Mouse (Mus musculus): Measurements from ENCODE around the gene Chrna3. TPM values are rescaled to one million over a fixed set of nuclear protein-coding genes. Genes with fewer than 3 reads are reported as not detected.

The Chrna3 gene
- total and polyA plus RNA-seq, 3 experiments: not detected

DNA sequence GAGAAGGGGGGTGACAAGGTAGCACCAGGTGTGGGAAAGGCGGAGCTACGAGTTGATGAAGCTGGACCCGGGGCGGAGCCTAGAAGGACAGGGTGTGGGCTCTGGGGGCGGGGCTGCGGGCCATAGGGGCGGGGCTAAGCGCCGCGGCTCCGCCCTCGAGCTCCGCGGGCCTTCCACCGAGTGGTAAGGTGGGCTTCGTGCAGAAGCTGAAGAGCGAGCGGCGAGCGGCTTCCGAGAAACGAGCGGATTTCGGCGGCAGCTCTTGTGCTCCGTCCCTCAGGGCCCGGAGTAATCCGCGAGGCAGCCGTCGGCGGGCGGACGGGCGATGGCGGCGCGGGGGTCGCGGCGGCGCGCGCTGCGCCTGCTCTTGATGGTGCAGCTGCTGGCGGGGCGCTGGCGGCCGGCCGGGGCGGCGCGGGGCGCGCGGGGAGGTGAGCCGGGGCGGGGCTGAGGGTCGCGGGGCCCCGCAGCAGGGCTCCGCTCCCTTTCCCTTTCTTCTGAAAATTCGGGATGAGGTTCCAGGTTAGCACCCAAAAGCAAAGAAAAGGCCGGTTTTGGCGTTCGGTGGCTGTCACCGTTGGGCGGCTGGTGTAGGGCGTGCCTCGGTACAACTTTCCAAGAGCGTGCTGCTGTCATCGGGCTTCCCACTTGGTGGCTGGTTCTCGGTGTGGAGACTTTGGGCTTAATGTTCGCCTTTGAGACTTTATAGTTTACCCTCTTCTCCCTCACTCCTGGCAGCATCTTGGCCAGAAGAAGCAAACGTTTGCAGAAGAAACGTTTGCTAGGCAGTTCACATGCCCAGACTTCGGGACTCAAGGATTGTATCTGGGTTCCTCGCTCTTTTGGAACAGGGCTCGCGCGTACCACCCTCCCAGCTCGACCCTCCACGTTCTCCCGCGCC is 44.8 kb downstream of the Chrna3 start:
- no peak for DNase-seq (ENCODE audit: low read depth, low spot score)
- Histone ChIP-seq H3K79me2 (ENCODE audit: control insufficient read depth, insufficient read depth, low read length, poor library complexity) (no peaks in the 10 kb centered on the region), H3K27ac (ENCODE audit: control insufficient read depth, low read depth, low read length) (no peak overlapping the region), H3K4me3 (ENCODE audit: control insufficient read depth in 1 of 2, insufficient read depth in 1 of 2, low read depth in 2 of 2, low read length in 2 of 2) (no peak overlapping the region), H3K4me1 (ENCODE audit: control insufficient read depth in 1 of 2, insufficient read depth in 2 of 2, low read length in 2 of 2) (no peaks in the 10 kb centered on the region), H3K36me3 (ENCODE audit: control insufficient read depth in 1 of 2, insufficient read depth in 2 of 2, low read length in 2 of 2) (no peaks in the 10 kb centered on the region), H3K27me3 (ENCODE audit: control insufficient read depth in 1 of 2, insufficient read depth in 2 of 2, low read length in 2 of 2) (peaks cover 6 to 7% of the 10 kb centered on the region in 2 experiments), H3K9ac (ENCODE audit: control insufficient read depth, low read depth, low read length, poor library complexity, severe bottlenecking) (no peak overlapping the region), H3K9me3 (replicated peaks; ENCODE audit: insufficient read depth, low read length) (no peaks in the 10 kb centered on the region)
- no peak for TF ChIP-seq EP300 (IDR thresholded peaks at IDR 0.05; ENCODE audit: low read depth in 1 of 2, low read length in 2 of 2)
- TF ChIP-seq SIN3A (IDR thresholded peaks at IDR 0.05; ENCODE audit: low read length): no peak
- TF ChIP-seq MYC (IDR thresholded peaks at IDR 0.05; ENCODE audit: low read depth, low read length): no peak
- no peak for TF ChIP-seq TAL1 (IDR thresholded peaks at IDR 0.05; ENCODE audit: low read length)
- no peak for TF ChIP-seq GATA1 (IDR thresholded peaks at IDR 0.05; ENCODE audit: low read depth, low read length)
- TF ChIP-seq MAX (IDR thresholded peaks at IDR 0.05; ENCODE audit: low read length): no peak
- no peak for TF ChIP-seq MYB (IDR thresholded peaks at IDR 0.05; ENCODE audit: low read depth, low read length)
- no peak for TF ChIP-seq ZKSCAN1 (IDR thresholded peaks at IDR 0.05; ENCODE audit: low read depth, low read length)
- TF ChIP-seq CHD2 (IDR thresholded peaks at IDR 0.05; ENCODE audit: low read length): no peak
- no peak for TF ChIP-seq BHLHE40 (IDR thresholded peaks at IDR 0.05; ENCODE audit: borderline replicate concordance, low read depth, low read length)
- TF ChIP-seq UBTF (IDR thresholded peaks at IDR 0.05; ENCODE audit: borderline replicate concordance, insufficient read depth, low read depth, low read length): no peak
- TF ChIP-seq ZNF384 (IDR thresholded peaks at IDR 0.05; ENCODE audit: low read depth, low read length): no peak

DNA sequence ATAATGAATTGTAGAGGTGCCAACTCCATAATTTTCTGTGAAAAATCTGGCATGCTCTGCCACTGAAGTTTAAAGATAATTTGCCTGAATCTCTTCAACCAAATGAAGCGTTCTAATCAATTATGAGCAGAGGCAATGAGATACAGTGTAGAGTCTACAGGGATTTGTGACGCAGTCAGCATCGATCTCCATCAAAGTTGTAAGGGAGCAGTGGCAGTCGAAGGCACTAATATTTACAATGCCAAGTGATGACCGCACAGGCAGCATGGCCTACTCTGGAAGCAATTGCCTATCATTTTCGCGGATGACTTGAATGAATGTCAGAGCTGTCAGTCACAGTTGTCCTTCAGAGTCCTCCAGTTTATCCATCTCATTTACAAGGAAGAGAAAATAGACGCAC is 45.7 kb downstream of the Chrna3 start, which contains the start of gene Chrna5:
TSS of gene Chrna5 (plus strand) at position 207 of the 400 bp plus-strand sequence.
- Histone ChIP-seq H3K27ac (ENCODE audit: control insufficient read depth, low read depth, low read length) (no peak within 1 kb of the TSS), H3K9me3 (replicated peaks; ENCODE audit: insufficient read depth, low read length) (no peaks in the 10 kb centered on the region), H3K27me3 (ENCODE audit: control insufficient read depth in 1 of 2, insufficient read depth in 2 of 2, low read length in 2 of 2) (peaks cover 6 to 8% of the 10 kb centered on the region in 2 experiments), H3K36me3 (ENCODE audit: control insufficient read depth in 1 of 2, insufficient read depth in 2 of 2, low read length in 2 of 2) (no peaks in the 10 kb centered on the region), H3K4me3 (ENCODE audit: control insufficient read depth in 1 of 2, insufficient read depth in 1 of 2, low read depth in 2 of 2, low read length in 2 of 2) (no peak within 1 kb of the TSS), H3K9ac (ENCODE audit: control insufficient read depth, low read depth, low read length, poor library complexity, severe bottlenecking) (no peak within 1 kb of the TSS), H3K79me2 (ENCODE audit: control insufficient read depth, insufficient read depth, low read length, poor library complexity) (no peaks in the 10 kb centered on the region), H3K4me1 (ENCODE audit: control insufficient read depth in 1 of 2, insufficient read depth in 2 of 2, low read length in 2 of 2) (no peaks in the 10 kb centered on the region)
- no peak for TF ChIP-seq ZKSCAN1 (IDR thresholded peaks at IDR 0.05; ENCODE audit: low read depth, low read length)
- no peak for TF ChIP-seq MXI1 (IDR thresholded peaks at IDR 0.05; ENCODE audit: low read depth, low read length)
- TF ChIP-seq GABPA (IDR thresholded peaks at IDR 0.05; ENCODE audit: low read depth, low read length): no peak
- no peak for TF ChIP-seq MYC (IDR thresholded peaks at IDR 0.05; ENCODE audit: low read depth, low read length)
- no peak for TF ChIP-seq KAT2A (conservative IDR thresholded peaks at IDR 0.05; ENCODE audit: low read depth, low read length)
- no peak for TF ChIP-seq CHD1 (IDR thresholded peaks at IDR 0.05; ENCODE audit: low read depth, low read length)
- no peak for TF ChIP-seq ETS1 (IDR thresholded peaks at IDR 0.05; ENCODE audit: low read depth, low read length)
- TF ChIP-seq CTCF (IDR thresholded peaks at IDR 0.05 in 2 of 3, conservative IDR thresholded peaks at IDR 0.05 in 1 of 3; ENCODE audit: control insufficient read depth in 1 of 3, insufficient read depth in 1 of 3, low read depth in 2 of 3, low read length in 3 of 3, poor library complexity in 1 of 3, severe bottlenecking in 1 of 3): no peak
- no peak for TF ChIP-seq SMC3 (IDR thresholded peaks at IDR 0.05; ENCODE audit: low read depth, low read length)
- no peak for TF ChIP-seq TBP (IDR thresholded peaks at IDR 0.05; ENCODE audit: low read depth, low read length)
- TF ChIP-seq JUND (IDR thresholded peaks at IDR 0.05; ENCODE audit: low read depth, low read length): no peak
- TF ChIP-seq MAZ (IDR thresholded peaks at IDR 0.05; ENCODE audit: low read depth, low read length): no peak
- no peak for TF ChIP-seq CHD2 (IDR thresholded peaks at IDR 0.05; ENCODE audit: low read length)
- no peak for TF ChIP-seq MAFK (IDR thresholded peaks at IDR 0.05; ENCODE audit: borderline replicate concordance, low read depth, low read length)
- no peak for TF ChIP-seq ZMIZ1 (IDR thresholded peaks at IDR 0.05; ENCODE audit: low read depth, low read length)
- TF ChIP-seq MAX (IDR thresholded peaks at IDR 0.05; ENCODE audit: low read length): no peak
- no peak for DNase-seq (ENCODE audit: low read depth, low spot score)

Data from MEL (cell line).